Mouse (Mus musculus) spleen, postnatal 36 days (tissue): ENCODE results near the gene Cplx1.

Experiments
- DNase-seq, 2 experiments: peaks; one replicate each; pipeline ENCODE4 v3.0.0; 2022; ENCODE audit warnings: low spot score in 2 of 2, mixed read lengths in 1 of 2

Gene Cplx1

GRCm38 (mm10) chr5:108549489-108550206 lies at the start of gene Cplx1:
Gene Cplx1 (minus strand): TSS chr5:108550024.
- DNase-seq, result no peak

GRCm38 (mm10) chr5:108581361-108581891 lies 31.6 kb upstream of the Cplx1 start:
- no peak for DNase-seq

- no peak for DNase-seq
Observed at GRCm38 (mm10) chr5:108573054-108573453, 23.2 kb upstream of the Cplx1 start.

- no peak for DNase-seq
Observed at GRCm38 (mm10) chr5:108570991-108571390, 21.2 kb upstream of the Cplx1 start.

- no peak for DNase-seq
Observed at GRCm38 (mm10) chr5:108567104-108567503, 17.3 kb upstream of the Cplx1 start.

- no peak for DNase-seq
Observed at GRCm38 (mm10) chr5:108566523-108566922, 16.7 kb upstream of the Cplx1 start.

GRCm38 (mm10) chr5:108565381-108565780 lies 15.6 kb upstream of the Cplx1 start:
- no peak for DNase-seq

- no peak for DNase-seq
Observed at GRCm38 (mm10) chr5:108564346-108564745, 14.5 kb upstream of the Cplx1 start.

GRCm38 (mm10) chr5:108562483-108562882 lies 12.7 kb upstream of the Cplx1 start:
- DNase-seq, result no peak

GRCm38 (mm10) chr5:108556986-108557385 lies 7.2 kb upstream of the Cplx1 start:
- no peak for DNase-seq

- no peak for DNase-seq
Observed at GRCm38 (mm10) chr5:108554041-108554440, 4.2 kb upstream of the Cplx1 start.

- DNase-seq, result no peak
Observed at GRCm38 (mm10) chr5:108550207-108550594, 377 bp upstream of the Cplx1 start.

- no peak for DNase-seq
Observed at GRCm38 (mm10) chr5:108549137-108549488, 711 bp downstream of the Cplx1 start.

- no peak for DNase-seq
Observed at GRCm38 (mm10) chr5:108547636-108548035, 2.2 kb downstream of the Cplx1 start.

- no peak for DNase-seq
Observed at GRCm38 (mm10) chr5:108543516-108544291, 6.1 kb downstream of the Cplx1 start.

GRCm38 (mm10) chr5:108534188-108534587 lies 15.6 kb downstream of the Cplx1 start:
- DNase-seq, result no peak

GRCm38 (mm10) chr5:108522597-108522996 lies 27.2 kb downstream of the Cplx1 start:
- DNase-seq, result no peak

- no peak for DNase-seq
Observed at GRCm38 (mm10) chr5:108521896-108522295, 27.9 kb downstream of the Cplx1 start.

- no peak for DNase-seq
Observed at GRCm38 (mm10) chr5:108521016-108521415, 28.8 kb downstream of the Cplx1 start.

- no peak for DNase-seq
Observed at GRCm38 (mm10) chr5:108520153-108520552, 29.7 kb downstream of the Cplx1 start.

- no peak for DNase-seq
Observed at GRCm38 (mm10) chr5:108518951-108519350, 30.9 kb downstream of the Cplx1 start.

GRCm38 (mm10) chr5:108518106-108518885 lies 31.5 kb downstream of the Cplx1 start:
- no peak for DNase-seq
